Mouse (Mus musculus) left cerebral cortex, adult 2 months (tissue): ENCODE measurements around the gene Atrnl1. TPM values are rescaled to one million over a fixed set of nuclear protein-coding genes. Genes with fewer than 3 reads are reported as not detected.

ENCODE experiments used
- DNase-seq, 2 experiments: peaks; one replicate each; pipeline ENCODE4 v3.0.0; 2021 to 2022; ENCODE audit warnings: low spot score in 2 of 2, mixed read lengths in 1 of 2; ENCODE audit errors: extremely low spot score in 1 of 2
- H3K27ac ChIP-seq: fragments of 200-600 bp; 2 replicates; pipeline ENCODE4 v1.8.1; 2022
- H3K4me3 ChIP-seq: fragments of 200-600 bp; 2 replicates; pipeline ENCODE4 v1.8.1; 2022
- CTCF ChIP-seq: fragments of 200-600 bp; IDR thresholded peaks from 2 replicates; pipeline ENCODE4 v1.8.1; 2022; ENCODE audit warnings: antibody characterized with exemption, mild to moderate bottlenecking, moderate library complexity
- intact Hi-C: fragments of 180-260 bp; cut with DNase I; formaldehyde crosslinking; loops from one replicate; pipeline ENCODE4 v1.15.1; 2025
- total RNA-seq, 2 experiments: library from RNA; stranded (reverse); gene quantifications; 2 replicates each; pipeline ENCODE4 v1.2.3; 2021

Gene Atrnl1
- total RNA-seq, 2 experiments from 2014 or later: 104 to 106 TPM

DNA sequence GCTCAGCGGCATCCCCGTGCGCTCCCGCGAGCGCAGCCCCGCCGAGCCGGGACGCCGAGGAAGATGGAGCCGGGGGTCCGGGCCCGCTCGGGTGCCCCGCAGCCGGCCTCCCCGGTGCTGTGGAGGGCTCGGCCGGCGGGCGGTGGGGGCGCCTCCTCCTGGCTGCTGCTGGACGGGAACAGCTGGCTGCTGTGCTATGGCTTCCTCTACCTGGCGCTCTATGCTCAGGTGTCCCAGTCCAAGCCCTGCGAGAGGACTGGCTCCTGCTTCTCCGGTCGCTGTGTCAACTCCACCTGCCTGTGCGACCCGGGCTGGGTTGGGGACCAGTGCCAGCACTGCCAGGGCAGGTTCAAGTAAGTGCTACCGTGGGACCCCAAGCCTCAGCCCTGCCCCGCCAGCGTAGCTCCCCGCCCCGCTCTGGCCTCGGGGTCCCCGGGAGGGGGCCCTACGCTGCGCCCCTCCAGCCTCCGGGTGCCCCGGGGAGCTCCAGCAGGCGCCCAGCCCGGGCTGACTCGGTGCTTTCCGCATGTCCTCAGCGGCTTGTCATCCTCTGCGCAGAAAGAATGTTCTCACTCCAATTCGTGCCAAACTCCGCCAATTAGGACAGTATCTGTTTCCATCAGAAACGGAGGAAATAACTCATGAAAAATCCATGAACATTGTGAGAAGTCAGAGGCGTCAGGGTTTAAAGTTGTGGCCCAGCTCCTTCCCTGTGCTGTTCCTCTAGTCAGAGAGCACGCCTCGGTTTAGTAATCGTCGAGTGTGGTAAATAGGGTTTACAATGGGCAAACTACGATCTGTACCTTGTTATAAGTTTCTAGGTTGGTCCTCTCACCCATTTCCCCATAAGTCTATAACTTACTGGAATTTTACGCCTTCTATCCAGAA, 701 bp downstream of the Atrnl1 start:
- peak overlapping the region; percentile 92 for H3K4me3 ChIP-seq
- peak; percentile 34 to 41 for DNase-seq
- peak overlapping the region; percentile 100 for H3K27ac ChIP-seq
- peak; percentile 26 for TF ChIP-seq CTCF
- intact Hi-C loops: loop anchor here (2.0 to 5.0 kb wide), 3 partner anchors 67 to 239 kb away; no protein-coding TSS in a partner anchor

DNA sequence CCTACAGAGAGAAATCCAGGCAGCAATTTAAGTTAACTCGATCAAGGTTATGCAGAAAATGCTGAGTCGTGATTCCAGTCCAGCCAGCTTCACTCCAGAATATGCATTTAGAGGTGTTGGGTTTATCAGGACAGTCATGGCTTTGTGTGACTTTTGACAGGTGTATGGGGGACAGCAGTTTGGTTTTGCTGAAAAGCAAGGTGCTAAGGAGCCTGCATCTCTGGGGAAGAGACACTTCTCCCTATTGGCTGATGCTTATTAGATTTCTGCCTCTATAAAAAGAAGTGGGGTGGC, 1.3 kb downstream of the Atrnl1 start:
- peak overlapping the region; percentile 100; the same call in 1 of the 2 replicates for H3K27ac ChIP-seq
- DNase-seq: no peak
- peak overlapping the region; percentile 92 for H3K4me3 ChIP-seq
- intact Hi-C loops: loop anchor here (5.0 kb wide), 1 partner anchor 240 kb away; no protein-coding TSS in a partner anchor
- TF ChIP-seq CTCF: no peak

DNA sequence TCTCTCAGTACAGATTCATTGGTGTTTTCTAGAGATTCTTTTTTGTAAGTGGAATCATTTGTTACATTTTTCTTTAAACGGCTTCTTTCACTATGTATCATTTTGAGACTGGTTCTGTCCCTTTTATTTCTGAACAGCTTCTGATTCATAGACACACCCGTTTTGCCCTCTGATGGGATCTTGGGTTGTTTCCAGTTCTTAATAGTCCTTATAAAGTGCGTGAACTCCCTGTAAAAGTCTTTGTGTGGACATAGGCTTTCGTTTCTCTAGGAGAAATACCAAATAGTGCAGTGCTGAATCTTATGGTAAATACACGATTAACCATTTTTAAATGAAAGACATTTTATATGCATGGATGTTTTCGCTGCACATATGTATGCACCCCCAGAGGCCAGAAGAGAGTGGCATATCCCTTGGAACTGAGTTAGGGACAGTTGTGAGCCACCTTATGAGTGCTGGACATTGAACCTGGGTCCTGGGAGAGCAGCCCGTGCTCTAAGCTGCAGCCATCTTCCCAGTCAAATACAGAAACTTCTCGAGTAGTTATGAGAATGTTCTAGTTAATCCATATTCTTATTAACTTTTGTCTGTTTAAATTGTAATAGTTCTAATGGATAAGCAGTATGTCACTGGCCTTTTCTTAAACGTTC, 5.3 kb downstream of the Atrnl1 start:
- no peak for DNase-seq

DNA sequence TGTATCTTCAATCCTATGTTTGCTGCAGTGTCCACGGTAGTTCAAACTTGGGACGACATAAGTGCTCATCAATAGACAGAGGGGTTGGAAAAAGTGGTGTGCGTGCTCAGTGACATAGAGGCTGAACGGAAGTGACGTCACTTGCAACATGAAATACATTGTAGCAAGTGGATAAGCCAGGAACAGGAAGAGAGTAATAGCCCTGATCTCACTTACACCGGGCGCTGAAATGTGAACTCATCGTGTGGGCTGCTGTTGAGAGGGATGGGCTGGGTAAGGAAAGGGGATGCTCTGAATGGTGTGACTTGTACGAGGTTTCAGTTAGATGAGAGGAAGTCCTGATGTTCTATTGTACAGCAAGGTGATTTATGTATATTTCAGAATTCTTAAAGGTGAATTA, 8.3 kb downstream of the Atrnl1 start:
- intact Hi-C loops: no loop called here
- no peak for DNase-seq
- TF ChIP-seq CTCF: no peak
- H3K27ac ChIP-seq: no peak overlapping the region
- no peak overlapping the region for H3K4me3 ChIP-seq

More for the DNA sequence above, 5.3 kb downstream of the Atrnl1 start:
- Histone ChIP-seq H3K27ac (no peak overlapping the region), H3K4me3 (no peak overlapping the region)
- no peak for TF ChIP-seq CTCF
- intact Hi-C loops: no loop called here

DNA sequence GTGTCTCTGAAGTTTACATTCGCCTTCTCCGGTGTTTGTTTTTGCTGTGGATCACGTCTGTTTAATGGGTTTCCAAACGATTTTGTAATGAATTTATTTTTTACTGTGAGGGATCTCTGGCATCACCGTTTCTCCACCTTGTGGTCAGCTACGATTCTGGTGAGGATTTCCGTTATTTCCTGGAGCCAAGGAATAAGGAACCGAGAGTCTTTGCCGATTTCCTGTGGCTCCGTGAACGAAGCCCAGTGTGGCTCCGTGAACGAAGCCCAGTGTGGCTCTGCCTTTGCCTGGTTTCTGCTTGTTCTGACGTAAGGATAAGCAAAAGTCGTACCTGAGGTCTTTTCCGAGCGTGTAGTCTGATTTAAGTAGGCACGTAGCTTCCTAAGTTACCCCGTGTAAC, 11.0 kb downstream of the Atrnl1 start:
- intact Hi-C loops: no loop called here
- no peak for TF ChIP-seq CTCF
- DNase-seq: no peak

DNA sequence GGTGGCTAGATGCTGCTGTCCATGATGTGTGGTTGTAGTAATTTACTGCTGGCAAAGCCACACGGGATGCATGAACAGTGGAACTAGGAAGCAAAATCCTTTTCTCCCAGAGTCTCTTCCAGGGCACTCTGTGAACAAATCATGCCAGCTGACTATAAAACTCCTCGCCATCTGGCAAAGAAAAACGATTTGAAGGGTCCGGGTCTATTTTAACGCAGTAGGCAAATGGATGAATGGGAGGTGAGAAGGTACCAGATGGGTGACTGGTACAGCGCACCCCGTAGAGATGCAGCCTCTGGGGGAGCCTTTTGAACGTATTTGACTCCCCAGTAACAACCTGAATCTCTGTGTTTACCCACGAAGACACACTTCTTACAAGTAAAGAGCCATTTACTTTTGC, 14.9 kb downstream of the Atrnl1 start:
- no peak for TF ChIP-seq CTCF
- H3K4me3 ChIP-seq: no peak overlapping the region
- no peak overlapping the region for H3K27ac ChIP-seq
- DNase-seq: no peak
- intact Hi-C loops: no loop called here

More for the DNA sequence above, 11.0 kb downstream of the Atrnl1 start:
- no peak overlapping the region for H3K27ac ChIP-seq
- H3K4me3 ChIP-seq: no peak overlapping the region

DNA sequence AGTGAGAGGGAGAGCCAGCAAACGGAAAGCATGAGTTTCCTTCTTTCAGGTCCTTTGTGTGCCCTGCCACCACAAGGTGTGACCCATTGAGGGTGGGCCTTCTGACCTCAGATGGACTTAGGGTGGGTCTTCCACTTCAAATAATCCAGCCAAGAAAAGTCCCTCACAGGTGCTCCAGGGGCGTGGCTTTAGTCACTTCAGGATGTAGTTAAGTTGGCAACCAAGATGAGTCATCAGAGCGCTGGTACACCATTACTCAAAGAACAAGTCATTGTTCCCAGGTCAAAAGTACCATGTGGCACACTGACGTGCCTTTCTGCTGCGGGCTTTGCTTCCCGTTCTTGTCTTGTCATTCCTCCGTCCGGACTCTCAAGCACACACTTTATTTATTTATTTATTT, 16.4 kb downstream of the Atrnl1 start:
- no peak for TF ChIP-seq CTCF
- intact Hi-C loops: no loop called here
- Histone ChIP-seq H3K4me3 (no peak overlapping the region), H3K27ac (no peak overlapping the region)
- DNase-seq: no peak

DNA sequence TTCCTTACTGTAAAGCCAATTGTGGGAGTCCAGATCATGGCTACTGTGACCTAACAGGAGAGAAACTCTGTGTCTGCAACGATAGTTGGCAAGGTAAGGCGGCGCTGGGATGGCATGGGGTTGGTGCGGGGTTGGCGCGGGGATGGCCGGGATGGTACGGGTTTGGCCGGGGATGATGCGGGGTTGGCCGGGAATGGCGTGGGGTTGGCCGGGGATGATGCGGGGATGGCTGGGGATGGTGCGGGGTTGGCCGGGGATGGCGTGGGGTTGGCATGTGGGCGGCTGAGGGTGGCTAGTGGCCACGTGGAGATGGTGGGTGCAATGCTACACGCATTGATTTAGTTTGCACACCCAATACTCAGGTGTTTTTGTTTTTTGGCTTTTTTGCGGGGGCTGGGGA, 31.7 kb downstream of the Atrnl1 start:
- no peak overlapping the region for H3K4me3 ChIP-seq
- TF ChIP-seq CTCF: no peak
- H3K27ac ChIP-seq: no peak overlapping the region
- no peak for DNase-seq
- intact Hi-C loops: loop anchor here (5.0 to 10.0 kb wide), 4 partner anchors 168 to 578 kb away; no protein-coding TSS in a partner anchor

DNA sequence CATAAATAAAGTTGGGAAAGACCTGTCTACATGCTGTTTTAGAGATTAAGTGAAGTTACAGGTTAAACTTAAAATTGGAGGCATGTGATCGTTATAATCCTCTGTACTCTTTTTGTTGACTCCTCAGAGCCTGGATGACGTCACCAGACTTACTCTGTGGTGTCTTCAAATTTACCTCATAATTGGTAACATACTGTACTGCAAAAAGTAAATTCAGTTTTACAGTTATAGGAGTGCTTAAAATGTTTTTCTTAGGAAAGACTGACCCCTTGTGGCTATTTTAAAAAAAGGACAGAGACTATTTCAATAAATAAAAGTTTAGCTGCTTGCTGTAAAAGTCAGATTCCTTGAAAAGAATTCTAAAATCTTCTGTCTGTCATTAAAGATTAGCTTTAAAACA, 32.1 kb downstream of the Atrnl1 start:
- H3K4me3 ChIP-seq: no peak overlapping the region
- peak; percentile 79 for TF ChIP-seq CTCF
- intact Hi-C loops: loop anchor here (1.0 to 10.0 kb wide), 5 partner anchors 168 to 578 kb away; no protein-coding TSS in a partner anchor
- no peak overlapping the region for H3K27ac ChIP-seq
- DNase-seq: no peak

DNA sequence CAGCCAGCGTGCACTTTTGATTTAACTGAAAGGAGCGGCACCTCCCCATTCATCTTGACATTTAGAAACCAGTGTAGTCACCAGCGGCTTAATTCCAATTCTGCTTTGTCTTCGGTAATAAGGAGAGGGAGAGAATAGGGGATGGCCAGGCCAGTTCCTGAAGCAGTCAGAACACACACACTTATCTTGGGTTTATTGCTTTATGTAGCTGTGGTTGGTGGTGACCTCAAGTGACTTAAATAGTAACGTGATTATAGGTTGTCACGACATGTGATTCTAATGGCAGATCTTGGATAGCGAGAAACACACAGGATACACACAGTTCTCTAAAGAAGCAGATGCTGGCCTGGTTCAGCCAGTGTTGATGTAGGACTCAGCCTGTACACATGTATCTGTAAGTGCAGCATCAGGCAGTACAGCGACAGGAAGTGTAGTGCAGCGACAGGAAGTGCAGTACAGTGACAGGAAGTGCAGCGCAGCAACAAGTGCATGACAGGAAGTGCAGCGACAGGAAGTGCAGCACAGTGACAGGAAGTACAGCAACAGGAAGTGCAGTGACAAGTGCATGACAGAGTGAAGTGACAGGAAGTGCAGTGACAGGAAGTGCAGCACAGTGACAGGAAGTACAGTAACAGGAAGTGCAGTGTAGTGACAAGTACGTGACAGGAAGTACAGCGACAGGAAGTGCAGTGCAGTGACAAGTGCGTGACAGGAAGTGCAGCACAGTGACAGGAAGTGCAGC, 37.5 kb downstream of the Atrnl1 start:
- DNase-seq: no peak
- no peak for TF ChIP-seq CTCF
- Histone ChIP-seq H3K4me3 (no peak overlapping the region), H3K27ac (no peak overlapping the region)
- intact Hi-C loops: loop anchor here (10.0 kb wide), 3 partner anchors 174 to 584 kb away; no protein-coding TSS in a partner anchor

DNA sequence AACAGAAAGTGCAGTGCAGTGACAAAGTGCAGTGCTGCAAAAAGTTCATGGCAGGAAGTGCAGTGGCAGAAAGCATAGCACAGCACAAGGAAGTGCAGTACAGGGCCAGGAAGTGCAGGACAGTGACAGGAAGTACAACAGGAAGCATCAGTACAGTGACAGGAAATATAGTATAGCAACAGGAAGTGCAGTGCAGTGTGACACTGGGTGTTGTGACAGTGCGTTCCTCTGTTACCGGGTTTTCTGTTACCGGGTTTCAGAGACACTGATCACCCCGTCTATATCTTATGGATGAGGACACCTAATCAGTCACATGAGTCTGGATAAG, 38.1 kb downstream of the Atrnl1 start:
- intact Hi-C loops: loop anchor here (10.0 kb wide), 3 partner anchors 174 to 584 kb away; no protein-coding TSS in a partner anchor
- Histone ChIP-seq H3K4me3 (no peak overlapping the region), H3K27ac (no peak overlapping the region)
- no peak for DNase-seq
- TF ChIP-seq CTCF: no peak

DNA sequence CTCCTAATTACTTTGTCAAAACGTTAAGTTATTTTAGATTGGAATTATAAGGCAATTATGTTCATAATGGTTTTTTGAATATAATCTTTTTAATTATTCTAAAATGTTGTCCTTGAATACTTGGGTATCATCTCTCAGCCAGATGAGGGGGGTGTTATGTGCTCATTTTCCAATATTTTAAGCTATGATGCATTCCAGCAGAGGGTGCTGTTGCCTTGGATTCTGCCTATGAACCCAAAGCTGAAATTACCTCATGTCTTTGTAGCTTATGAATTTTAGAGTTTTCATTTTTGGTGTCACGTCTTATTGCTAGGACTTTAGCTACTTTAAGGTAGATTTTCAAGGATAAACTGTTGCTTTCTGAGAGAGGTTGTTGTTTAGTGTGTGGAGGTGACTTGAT, 44.2 kb downstream of the Atrnl1 start:
- intact Hi-C loops: loop anchor here (2.0 kb wide), 3 partner anchors 814 to 972 kb away; no protein-coding TSS in a partner anchor
- peak; percentile 81 for TF ChIP-seq CTCF
- Histone ChIP-seq H3K27ac (no peak overlapping the region), H3K4me3 (no peak overlapping the region)
- peak; percentile 49 to 53 for DNase-seq
